Mouse (Mus musculus) stomach, embryonic 15.5 days (tissue): Measurements from ENCODE around the gene G6pdx. TPM values are rescaled to one million over a fixed set of nuclear protein-coding genes. Genes with fewer than 3 reads are reported as not detected.

Experiments
- ATAC-seq: fragments of 200-750 bp; cut with Nextera tagmentation; 2 replicates; pipeline ENCODE4 v1.8.0; 2017; ENCODE audit warnings: low read depth, moderate number of reproducible peaks, moderate TSS enrichment; ENCODE audit not compliant: insufficient read depth, low FRiP score
- H3K27ac ChIP-seq: fragments of 300-500 bp; sonication (generic); 2 replicates; pipeline ENCODE4 v1.5.1; 2015; ENCODE audit warnings: mild to moderate bottlenecking, inconsistent platforms
- H3K27me3 ChIP-seq: fragments of 300-500 bp; sonication (generic); replicated peaks from 2 replicates; pipeline ENCODE4 v1.6.1; 2015; ENCODE audit warnings: inconsistent platforms
- H3K36me3 ChIP-seq: fragments of 300-500 bp; sonication (generic); 2 replicates; pipeline ENCODE4 v1.6.1; 2015; ENCODE audit warnings: inconsistent platforms
- H3K4me1 ChIP-seq: fragments of 300-500 bp; sonication (generic); 2 replicates; pipeline ENCODE4 v1.6.1; 2015; ENCODE audit warnings: inconsistent platforms
- H3K4me2 ChIP-seq: fragments of 300-500 bp; sonication (generic); 2 replicates; pipeline ENCODE4 v1.6.1; 2015; ENCODE audit warnings: mild to moderate bottlenecking, inconsistent platforms
- H3K4me3 ChIP-seq: fragments of 300-500 bp; sonication (generic); replicated peaks from 2 replicates; pipeline ENCODE4 v1.5.1; 2015; ENCODE audit warnings: inconsistent platforms
- H3K9ac ChIP-seq: fragments of 300-500 bp; sonication (generic); 2 replicates; pipeline ENCODE4 v1.6.1; 2015; ENCODE audit warnings: inconsistent platforms
- H3K9me3 ChIP-seq: fragments of 300-500 bp; sonication (generic); 2 replicates; pipeline ENCODE4 v1.6.1; 2016; ENCODE audit warnings: inconsistent platforms
- WGBS: fragments of 180-500 bp; shearing (Covaris S2); methylation state at CpG from one replicate; pipeline ENCODE4 v1.1.7; 2015; 5-methylcytosine and 5-hydroxymethylcytosine counted together
- polyA plus RNA-seq: library from polyadenylated mRNA; unstranded; fragments of >200 nt; fragmentation: Nextera tagmentation; extraction: Ambion mirVana; gene quantifications from 2 replicates; pipeline ENCODE4 v1.2.1, GENCODE M21; 2015

The G6pdx gene
- polyA plus RNA-seq: 71.1 and 76.5 TPM in 2 replicates

GRCm38 (mm10) chrX:74428826-74429276 lies at the start of gene G6pdx:
G6pdx (minus strand) TSS chrX:74429194.
- peak; percentile 80 for ATAC-seq
- H3K27me3 ChIP-seq: no peaks in the 10 kb centered on the region
- no peaks in the 10 kb centered on the region for H3K9me3 ChIP-seq
- H3K4me3 ChIP-seq: peak within 1 kb of the TSS; percentile 55
- peak within 1 kb of the TSS; percentile 62 for H3K4me2 ChIP-seq
- peak within 1 kb of the TSS; percentile 37 for H3K9ac ChIP-seq
- WGBS: 16% methylated on average over 25 of the region's 25 CpGs
- no peaks in the 10 kb centered on the region for H3K4me1 ChIP-seq
- H3K27ac ChIP-seq: peak within 1 kb of the TSS; percentile 93
- no peaks in the 10 kb centered on the region for H3K36me3 ChIP-seq

GRCm38 (mm10) chrX:74452773-74453172 lies 23.8 kb upstream of the G6pdx start:
- ATAC-seq: no peak
- H3K4me3 ChIP-seq: no peak overlapping the region
- H3K4me1 ChIP-seq: no peaks in the 10 kb centered on the region
- H3K9ac ChIP-seq: no peak overlapping the region
- H3K9me3 ChIP-seq: no peaks in the 10 kb centered on the region
- 10% methylated on average over 4 of the region's 4 CpGs for WGBS
- no peaks in the 10 kb centered on the region for H3K27me3 ChIP-seq
- no peak overlapping the region for H3K4me2 ChIP-seq
- H3K36me3 ChIP-seq: no peaks in the 10 kb centered on the region
- no peak overlapping the region for H3K27ac ChIP-seq

- Histone ChIP-seq H3K27me3 (no peaks in the 10 kb centered on the region), H3K9ac (no peak overlapping the region), H3K27ac (no peak overlapping the region), H3K9me3 (no peaks in the 10 kb centered on the region), H3K4me2 (no peak overlapping the region), H3K4me1 (no peaks in the 10 kb centered on the region), H3K36me3 (no peaks in the 10 kb centered on the region), H3K4me3 (no peak overlapping the region)
- 70% methylated on average over 4 of the region's 4 CpGs for WGBS
- ATAC-seq: no peak
Measured at GRCm38 (mm10) chrX:74451157-74451912, 22.3 kb upstream of the G6pdx start.

GRCm38 (mm10) chrX:74429290-74429821 lies 362 bp upstream of the G6pdx start:
- Histone ChIP-seq H3K4me2 (peak overlapping the region; percentile 62), H3K27ac (peak overlapping the region; percentile 93), H3K36me3 (no peaks in the 10 kb centered on the region), H3K27me3 (no peaks in the 10 kb centered on the region), H3K9ac (peak overlapping the region; percentile 37; the same call in 1 of the 2 replicates), H3K4me1 (no peaks in the 10 kb centered on the region), H3K4me3 (peak overlapping the region; percentile 55), H3K9me3 (no peaks in the 10 kb centered on the region)
- 21% methylated on average over 22 of the region's 22 CpGs for WGBS
- peak; percentile 57; the same call in 1 of the 2 replicates for ATAC-seq

- Histone ChIP-seq H3K27ac (peak overlapping the region; percentile 93), H3K27me3 (no peaks in the 10 kb centered on the region), H3K4me1 (no peaks in the 10 kb centered on the region), H3K9ac (peak overlapping the region; percentile 29), H3K4me2 (peak overlapping the region; percentile 62), H3K4me3 (peak overlapping the region; percentile 55), H3K36me3 (no peaks in the 10 kb centered on the region), H3K9me3 (no peaks in the 10 kb centered on the region)
- WGBS: 30% methylated on average over 35 of the region's 35 CpGs
- ATAC-seq: peak; percentile 13; the same call in 1 of the 2 replicates
Measured at GRCm38 (mm10) chrX:74428146-74428825, 708 bp downstream of the G6pdx start.

- no peak overlapping the region for H3K9ac ChIP-seq
Measured at GRCm38 (mm10) chrX:74427116-74427515, 1.9 kb downstream of the G6pdx start.

GRCm38 (mm10) chrX:74426256-74426655 lies 2.7 kb downstream of the G6pdx start:
- Histone ChIP-seq H3K4me1 (no peaks in the 10 kb centered on the region), H3K4me3 (no peak overlapping the region), H3K9ac (no peak overlapping the region), H3K36me3 (no peaks in the 10 kb centered on the region), H3K4me2 (no peak overlapping the region), H3K9me3 (no peaks in the 10 kb centered on the region), H3K27ac (0 out of 2 replicates have a peak overlapping the region, but pooled peaks have one; percentile 11), H3K27me3 (no peaks in the 10 kb centered on the region)
- WGBS: 74% methylated on average over 1 of the region's 1 CpGs
- ATAC-seq: no peak

More at GRCm38 (mm10) chrX:74427116-74427515, 1.9 kb downstream of the G6pdx start:
- H3K4me3 ChIP-seq: no peak overlapping the region
- no peak for ATAC-seq
- H3K36me3 ChIP-seq: no peaks in the 10 kb centered on the region
- H3K27ac ChIP-seq: peak overlapping the region; percentile 11; the same call in 1 of the 2 replicates
- H3K9me3 ChIP-seq: no peaks in the 10 kb centered on the region
- H3K27me3 ChIP-seq: no peaks in the 10 kb centered on the region
- 66% methylated on average over 3 of the region's 3 CpGs for WGBS
- H3K4me2 ChIP-seq: no peak overlapping the region
- H3K4me1 ChIP-seq: no peaks in the 10 kb centered on the region

- Histone ChIP-seq H3K4me3 (no peak overlapping the region), H3K4me2 (peak overlapping the region; percentile 10; the same call in 1 of the 2 replicates), H3K4me1 (no peaks in the 10 kb centered on the region), H3K9ac (no peak overlapping the region), H3K36me3 (no peaks in the 10 kb centered on the region), H3K27ac (peak overlapping the region; percentile 67; the same call in 1 of the 2 replicates), H3K9me3 (no peaks in the 10 kb centered on the region), H3K27me3 (no peaks in the 10 kb centered on the region)
- ATAC-seq: no peak
- 76% methylated on average over 4 of the region's 4 CpGs for WGBS
Measured at GRCm38 (mm10) chrX:74425195-74425594, 3.8 kb downstream of the G6pdx start.

GRCm38 (mm10) chrX:74424443-74424842 lies 4.6 kb downstream of the G6pdx start:
- Histone ChIP-seq H3K4me1 (no peaks in the 10 kb centered on the region), H3K36me3 (no peaks in the 10 kb centered on the region), H3K4me3 (no peak overlapping the region), H3K4me2 (0 out of 2 replicates have a peak overlapping the region, but pooled peaks have one; percentile 10), H3K27me3 (no peaks in the 10 kb centered on the region), H3K9me3 (no peaks in the 10 kb centered on the region), H3K9ac (no peak overlapping the region), H3K27ac (peak overlapping the region; percentile 67; the same call in 1 of the 2 replicates)
- peak; percentile 78 for ATAC-seq

GRCm38 (mm10) chrX:74413377-74413776 lies 15.6 kb downstream of the G6pdx start:
- Histone ChIP-seq H3K4me3 (no peak overlapping the region), H3K27ac (no peak overlapping the region), H3K4me1 (no peaks in the 10 kb centered on the region), H3K9me3 (no peaks in the 10 kb centered on the region), H3K4me2 (no peak overlapping the region), H3K9ac (no peak overlapping the region), H3K36me3 (no peaks in the 10 kb centered on the region), H3K27me3 (no peaks in the 10 kb centered on the region)
- ATAC-seq: no peak; the same call in 1 of the 2 replicates

- Histone ChIP-seq H3K4me1 (no peaks in the 10 kb centered on the region), H3K9ac (no peak overlapping the region), H3K4me3 (no peak overlapping the region), H3K36me3 (no peaks in the 10 kb centered on the region), H3K9me3 (no peaks in the 10 kb centered on the region), H3K27ac (no peak overlapping the region), H3K4me2 (no peak overlapping the region), H3K27me3 (no peaks in the 10 kb centered on the region)
- 51% methylated on average over 2 of the region's 2 CpGs for WGBS
- ATAC-seq: no peak
Measured at GRCm38 (mm10) chrX:74408340-74408739, 20.7 kb downstream of the G6pdx start.

GRCm38 (mm10) chrX:74400136-74400535 lies 28.9 kb downstream of the G6pdx start:
- no peaks in the 10 kb centered on the region for H3K9me3 ChIP-seq
- H3K4me1 ChIP-seq: no peaks in the 10 kb centered on the region
- no peak overlapping the region for H3K4me2 ChIP-seq
- H3K36me3 ChIP-seq: no peaks in the 10 kb centered on the region
- 67% methylated on average over 3 of the region's 3 CpGs for WGBS
- no peak overlapping the region for H3K27ac ChIP-seq
- ATAC-seq: no peak
- H3K27me3 ChIP-seq: no peaks in the 10 kb centered on the region
- no peak overlapping the region for H3K4me3 ChIP-seq
- H3K9ac ChIP-seq: no peak overlapping the region
